23 mouse cellular contexts compared by ENCODE assay signal in genomic region chr2:34566146-34566545, GRCm38 (mm10).
DNase-seq lines count a peak whose midpoint lies in the region; ATAC-seq and TF ChIP-seq lines count a peak whose summit lies in the region.
"Had no signal": no experiment of that assay in that cellular context is flagged by ENCODE, and none has a peak within 500 bp of the region (broad histone marks: within the 10 kb centered on the region; RNA-seq: fewer than 3 reads in every experiment).

No protein-coding gene starts in this region.

- no peak overlapping the region for H3K4me2 ChIP-seq in forebrain, postnatal 0 days (ENCODE audit: low read depth)
- H3K4me2 ChIP-seq: embryonic facial prominence, embryonic 13.5 days; limb, embryonic 13.5 days; lung, embryonic 15.5 days; neural tube, embryonic 13.5 days had no signal

- no peak overlapping the region for H3K9ac ChIP-seq in forebrain, postnatal 0 days
- H3K9ac ChIP-seq: embryonic facial prominence, embryonic 13.5 days; limb, embryonic 13.5 days; liver, embryonic 14.5 days; lung, embryonic 15.5 days; neural tube, embryonic 13.5 days had no signal

- peak; percentile 42 to 49 for DNase-seq in cerebellum, postnatal 10 days
- DNase-seq in right cerebral cortex, postnatal 4 days: peak; percentile 20
- no peak for DNase-seq in right cerebral cortex, postnatal 36 days (ENCODE audit: low spot score in 2 of 2)
- peak; percentile 80 for DNase-seq in kidney, postnatal 14 days
- no peak for DNase-seq in natural killer cell, adult 2 months (ENCODE audit: low spot score in 2 of 2)
- DNase-seq in lung, postnatal 4 days: no peak
- no peak for DNase-seq in forebrain, postnatal 0 days
- DNase-seq: cerebellum, adult 11 months; gastrocnemius, adult 2 months; heart, postnatal 10 days; thymus, postnatal 36 days had no signal

- peaks cover 16% of the 10 kb centered on the region; the same call in 1 of the 2 replicates for H3K4me1 ChIP-seq in forebrain, postnatal 0 days (ENCODE audit: insufficient read depth)

- H3K9me3 ChIP-seq in forebrain, postnatal 0 days (ENCODE audit: low read length): no peaks in the 10 kb centered on the region
- H3K9me3 ChIP-seq: embryonic facial prominence, embryonic 13.5 days; heart, embryonic 10.5 days; limb, embryonic 13.5 days; lung, embryonic 15.5 days; midbrain, embryonic 10.5 days; neural tube, embryonic 13.5 days had no signal

- no peak overlapping the region for H3K4me3 ChIP-seq in forebrain, postnatal 0 days (ENCODE audit: low read depth, low read length)
- H3K4me3 ChIP-seq: embryonic facial prominence, embryonic 13.5 days; gastrocnemius, adult 2 months; heart, embryonic 10.5 days; limb, embryonic 13.5 days; lung, embryonic 15.5 days; midbrain, embryonic 10.5 days; neural tube, embryonic 13.5 days had no signal

- H3K27ac ChIP-seq in forebrain, postnatal 0 days (ENCODE audit: low read depth, low read length): no peak overlapping the region
- H3K27ac ChIP-seq: embryonic facial prominence, embryonic 13.5 days; gastrocnemius, adult 2 months; heart, embryonic 10.5 days; kidney, postnatal 0 days; limb, embryonic 13.5 days; liver, embryonic 14.5 days; lung, embryonic 15.5 days; macrophage; midbrain, embryonic 10.5 days; neural tube, embryonic 13.5 days had no signal

- no peak for TF ChIP-seq CTCF in forebrain, postnatal 0 days (IDR thresholded peaks at IDR 0.05; ENCODE audit: low read depth)

- H3K36me3 ChIP-seq in forebrain, postnatal 0 days (ENCODE audit: insufficient read depth): no peaks in the 10 kb centered on the region
- H3K36me3 ChIP-seq: heart, embryonic 10.5 days; limb, embryonic 13.5 days; lung, embryonic 15.5 days; neural tube, embryonic 13.5 days had no signal

- WGBS in forebrain, postnatal 0 days: 46% methylated on average over 4 of the region's 4 CpGs

- no peaks in the 10 kb centered on the region for H3K27me3 ChIP-seq in forebrain, postnatal 0 days (ENCODE audit: insufficient read depth, low read length)
- H3K27me3 ChIP-seq: embryonic facial prominence, embryonic 13.5 days; limb, embryonic 13.5 days; lung, embryonic 15.5 days; Patski had no signal

- ATAC-seq in cerebellum, adult (ENCODE audit: insufficient number of reproducible peaks, low FRiP score, low TSS enrichment): no peak
- no peak for ATAC-seq in forebrain, postnatal 0 days
- ATAC-seq: forebrain, embryonic 16.5 days; Patski had no signal

Comparison
In these comparisons a context has a peak if more than half of its experiments do, and no peak if none do; other contexts are left out.
1. DNase-seq: peak in cerebellum, postnatal 10 days (2 of 2), right cerebral cortex, postnatal 4 days (single experiment) and kidney, postnatal 14 days (single experiment); none in right cerebral cortex, postnatal 36 days (0 of 2), natural killer cell, adult 2 months (0 of 2), lung, postnatal 4 days (0 of 2) and forebrain, postnatal 0 days (single experiment).